Comparison of ENCODE assay signal across 23 mouse cellular contexts in the genomic region with DNA sequence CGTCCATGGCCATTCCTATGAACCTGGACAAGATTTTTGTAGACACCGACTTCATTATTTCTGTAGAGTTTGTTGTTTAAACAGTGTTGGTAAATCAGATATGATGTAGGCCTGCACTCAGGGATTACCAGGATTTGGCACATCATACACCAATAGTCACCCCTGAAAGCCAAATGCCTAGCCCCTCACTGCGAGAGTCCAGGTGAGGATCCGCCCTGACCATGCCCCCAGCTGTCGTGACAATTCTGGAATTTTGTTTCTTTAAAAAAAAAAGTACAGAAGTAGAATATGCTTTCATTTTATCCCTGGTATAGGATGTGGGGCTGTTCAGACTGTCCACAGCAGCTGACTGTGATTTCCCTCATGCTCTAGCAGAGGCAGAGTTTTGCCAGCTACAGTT. TPM values are rescaled to one million over a fixed set of nuclear protein-coding genes. Genes with fewer than 3 reads are reported as not detected.
"Had no signal": no experiment of that assay in that cellular context is flagged by ENCODE, and none has a peak within 500 bp of the region (broad histone marks: within the 10 kb centered on the region; RNA-seq: fewer than 3 reads in every experiment).

No protein-coding gene starts in this region.

- H3K9ac ChIP-seq: lung, embryonic 15.5 days; midbrain, embryonic 13.5 days; midbrain, embryonic 15.5 days; neural tube, embryonic 12.5 days; stomach, embryonic 15.5 days had no signal

- H3K4me1 ChIP-seq: lung, embryonic 15.5 days; megakaryocyte, embryonic 14.5 days; midbrain, embryonic 13.5 days; midbrain, embryonic 15.5 days; neural tube, embryonic 12.5 days; stomach, embryonic 15.5 days had no signal

- H3K9me3 ChIP-seq: lung, embryonic 15.5 days; megakaryocyte, embryonic 14.5 days; midbrain, embryonic 13.5 days; stomach, embryonic 15.5 days had no signal

- H3K36me3 ChIP-seq: lung, embryonic 15.5 days; midbrain, embryonic 13.5 days; midbrain, embryonic 15.5 days; neural tube, embryonic 12.5 days; stomach, embryonic 15.5 days had no signal

- ATAC-seq: lung, postnatal 0 days; midbrain, embryonic 13.5 days; midbrain, embryonic 15.5 days had no signal

- H3K4me3 ChIP-seq: lung, embryonic 15.5 days; megakaryocyte, embryonic 14.5 days; midbrain, embryonic 13.5 days; midbrain, embryonic 15.5 days; neural tube, embryonic 12.5 days; stomach, embryonic 15.5 days had no signal

- H3K27me3 ChIP-seq: lung, embryonic 15.5 days; midbrain, embryonic 13.5 days; midbrain, embryonic 15.5 days; neural tube, embryonic 12.5 days; stomach, embryonic 15.5 days had no signal

- H3K27ac ChIP-seq: lung, embryonic 15.5 days; macrophage; midbrain, embryonic 13.5 days; midbrain, embryonic 15.5 days; neural tube, embryonic 12.5 days; stomach, embryonic 15.5 days; stomach, postnatal 0 days had no signal

- DNase-seq: lung, adult 2 months; lung, postnatal 14 days; lung, postnatal 36 days; thymus, adult 2 months; thymus, postnatal 25 days; thymus, postnatal 4 days had no signal

- H3K4me2 ChIP-seq: lung, embryonic 15.5 days; midbrain, embryonic 11.5 days; midbrain, embryonic 13.5 days; midbrain, embryonic 15.5 days; neural tube, embryonic 12.5 days; stomach, embryonic 15.5 days had no signal

RNA-seq across cellular contexts. Expression of gene Theg, which starts 17.2 kb away (rescaled TPM):
- total RNA-seq: megakaryocyte progenitor cell, adult 5-6 weeks; midbrain, postnatal 0 days; monocyte, adult 5-6 weeks; neutrophil, adult 5-6 weeks had no signal
- polyA plus RNA-seq: lung, adult 2 months; lung, embryonic 15.5 days; lung, postnatal 0 days; macrophage; midbrain, embryonic 11.5 days; midbrain, embryonic 13.5 days; midbrain, embryonic 15.5 days; midbrain, postnatal 0 days; neural tube, embryonic 12.5 days; neural tube, embryonic 14.5 days; stomach, embryonic 15.5 days; stomach, postnatal 0 days; thymus, adult 2 months; urinary bladder, adult 2 months had no signal

RNA-seq across cellular contexts. Expression of gene C2cd4c, which starts 43.9 kb away (rescaled TPM):
- total RNA-seq: megakaryocyte progenitor cell, adult 5-6 weeks; monocyte, adult 5-6 weeks; neutrophil, adult 5-6 weeks had no signal
- polyA plus RNA-seq: lung, adult 2 months; lung, embryonic 15.5 days; lung, postnatal 0 days; macrophage; neural tube, embryonic 12.5 days; spleen, adult 2 months had no signal
